Mouse (Mus musculus): Measurements from ENCODE around the gene Erap1.
A peak's percentile ranks its signal among the peaks of the same experiment; 100 is the strongest.
"Not testable (repeated sequence)": the region's sequence is repeated elsewhere in the genome, so short reads cannot be mapped to it uniquely, and the experiment has no call there.

The Erap1 gene

DNA sequence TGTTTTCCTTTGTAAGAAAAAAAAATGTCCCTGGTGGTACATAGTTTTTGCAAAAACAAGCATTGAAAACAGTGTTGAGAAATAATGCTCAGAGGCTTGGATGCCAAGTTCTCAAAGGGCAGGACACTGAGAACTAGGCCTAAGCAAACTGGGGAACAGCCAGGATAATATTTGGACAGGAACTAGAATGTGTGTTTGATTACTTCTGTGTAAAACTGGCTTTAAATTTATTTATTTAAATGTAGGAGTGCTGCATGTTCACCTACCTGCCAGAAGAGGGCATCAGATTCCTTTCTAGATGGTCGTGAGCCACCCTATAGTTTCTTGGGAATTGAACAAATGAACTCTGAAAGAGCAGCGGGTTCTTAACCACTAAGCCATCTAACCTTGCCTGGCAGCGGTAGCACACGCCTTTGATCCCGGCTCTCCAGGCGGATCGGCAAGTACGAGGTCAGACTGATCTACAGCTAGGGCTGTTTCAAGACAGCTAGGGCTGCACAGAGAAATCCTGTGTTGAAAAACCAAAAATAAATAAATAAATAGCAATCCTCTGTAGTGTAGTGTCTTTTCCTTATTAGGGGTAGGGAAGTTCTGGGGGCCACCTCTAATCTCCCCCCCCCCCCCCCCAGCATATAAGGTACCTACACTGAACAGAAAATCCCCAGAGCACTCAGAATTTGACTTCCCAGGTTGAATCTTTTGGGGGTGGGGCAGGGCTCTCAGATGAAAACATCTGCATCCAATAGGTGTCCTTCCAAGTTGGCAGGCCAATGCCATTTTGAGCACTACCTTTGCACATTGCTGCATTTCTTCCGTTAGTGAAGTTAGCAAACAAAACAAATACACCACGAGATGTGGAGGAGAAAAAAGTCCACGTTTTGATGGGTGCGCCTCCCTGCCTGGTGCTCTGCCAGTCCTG lies at the start of gene Erap1:
Erap1 (plus strand) TSS at position 776 of the 919 bp plus-strand sequence.
- DNase-seq (ENCODE audit: low spot score in 2 of 2): peak; percentile 32 to 40

DNA sequence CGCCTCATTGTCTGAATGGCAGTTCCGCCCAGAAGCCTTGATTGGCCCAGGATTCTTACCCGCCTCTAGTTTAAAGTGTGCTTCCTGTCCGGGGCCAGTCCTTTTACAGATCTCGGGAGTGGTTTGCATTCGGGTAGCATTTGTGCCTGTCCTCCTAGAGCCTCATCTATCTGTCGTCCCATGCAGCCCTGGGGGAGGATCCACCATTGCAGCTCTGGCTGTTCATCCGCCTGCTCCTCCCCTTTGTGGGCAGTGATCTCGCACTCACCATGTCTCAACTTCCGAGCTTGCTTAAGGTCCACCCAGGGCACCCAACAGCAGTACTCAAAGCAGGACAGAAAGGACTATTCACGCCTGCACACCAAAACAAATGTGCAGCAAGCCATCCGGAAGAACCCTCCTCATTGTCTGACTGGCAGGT lies 48.0 kb upstream of the Erap1 start:
- peak; percentile 0 to 19 for DNase-seq (ENCODE audit: low spot score in 2 of 2)

DNA sequence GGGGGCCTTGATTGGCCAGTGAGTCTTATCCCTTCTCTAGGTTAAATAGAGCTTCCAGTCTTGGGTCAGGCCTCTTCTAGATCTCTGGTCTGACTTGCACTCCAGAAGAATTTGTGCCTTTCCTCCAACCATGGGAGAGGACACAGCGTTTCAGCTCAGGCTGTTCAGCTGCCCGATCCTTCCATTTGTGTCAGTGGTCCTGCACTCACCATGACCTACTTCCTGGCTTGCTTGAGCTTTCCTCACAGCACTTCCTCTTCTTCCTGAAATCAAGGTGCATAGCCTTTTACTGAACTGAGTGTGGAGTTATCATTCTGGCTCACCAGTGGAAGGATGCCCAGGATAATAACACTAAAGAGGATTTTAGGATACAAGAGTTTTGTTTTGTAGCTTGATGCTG lies 47.5 kb upstream of the Erap1 start:
- not testable (repeated sequence) for DNase-seq (ENCODE audit: low spot score in 2 of 2)

DNA sequence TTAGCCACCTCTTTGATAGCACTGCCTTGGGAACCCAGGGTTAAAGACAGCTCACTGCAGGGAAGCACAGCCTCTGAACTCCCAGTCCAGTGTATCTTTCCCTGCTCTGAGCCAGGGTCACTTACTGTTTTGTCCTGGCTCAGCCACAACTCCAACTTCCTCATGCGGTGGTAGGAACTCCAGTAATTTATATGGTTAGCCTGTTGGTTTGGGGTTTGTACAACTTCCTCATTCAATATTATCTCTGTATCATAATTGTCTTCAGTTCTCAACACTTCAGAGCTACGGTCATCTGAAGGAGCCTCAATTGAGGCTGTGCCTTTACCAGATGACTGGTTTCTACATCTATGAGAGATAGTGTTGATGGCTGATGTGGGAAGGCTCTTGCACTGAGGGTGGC lies 42.3 kb upstream of the Erap1 start:
- not testable (repeated sequence) for DNase-seq (ENCODE audit: low spot score in 2 of 2)

DNA sequence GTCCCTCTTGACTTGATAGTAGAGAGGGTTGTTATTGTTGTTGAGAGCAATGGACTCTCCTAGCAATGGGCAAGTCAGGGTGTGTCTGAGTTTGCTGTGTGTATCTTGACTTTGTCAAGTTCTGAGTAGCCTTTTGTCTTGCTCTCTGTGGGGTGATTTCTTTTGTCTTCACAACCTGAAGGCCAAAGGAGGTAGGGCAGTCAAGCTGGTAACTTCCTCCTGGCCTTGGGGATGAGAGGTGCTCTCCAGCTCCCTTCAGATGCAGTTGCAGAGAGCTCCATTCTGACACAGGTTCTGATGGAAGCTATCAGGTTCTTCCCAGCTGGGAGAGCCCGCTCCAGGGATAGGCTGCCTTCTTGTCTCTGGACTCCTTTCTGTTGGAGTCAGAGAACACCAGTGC lies 37.6 kb upstream of the Erap1 start:
- not testable (repeated sequence) for DNase-seq (ENCODE audit: low spot score in 2 of 2)

DNA sequence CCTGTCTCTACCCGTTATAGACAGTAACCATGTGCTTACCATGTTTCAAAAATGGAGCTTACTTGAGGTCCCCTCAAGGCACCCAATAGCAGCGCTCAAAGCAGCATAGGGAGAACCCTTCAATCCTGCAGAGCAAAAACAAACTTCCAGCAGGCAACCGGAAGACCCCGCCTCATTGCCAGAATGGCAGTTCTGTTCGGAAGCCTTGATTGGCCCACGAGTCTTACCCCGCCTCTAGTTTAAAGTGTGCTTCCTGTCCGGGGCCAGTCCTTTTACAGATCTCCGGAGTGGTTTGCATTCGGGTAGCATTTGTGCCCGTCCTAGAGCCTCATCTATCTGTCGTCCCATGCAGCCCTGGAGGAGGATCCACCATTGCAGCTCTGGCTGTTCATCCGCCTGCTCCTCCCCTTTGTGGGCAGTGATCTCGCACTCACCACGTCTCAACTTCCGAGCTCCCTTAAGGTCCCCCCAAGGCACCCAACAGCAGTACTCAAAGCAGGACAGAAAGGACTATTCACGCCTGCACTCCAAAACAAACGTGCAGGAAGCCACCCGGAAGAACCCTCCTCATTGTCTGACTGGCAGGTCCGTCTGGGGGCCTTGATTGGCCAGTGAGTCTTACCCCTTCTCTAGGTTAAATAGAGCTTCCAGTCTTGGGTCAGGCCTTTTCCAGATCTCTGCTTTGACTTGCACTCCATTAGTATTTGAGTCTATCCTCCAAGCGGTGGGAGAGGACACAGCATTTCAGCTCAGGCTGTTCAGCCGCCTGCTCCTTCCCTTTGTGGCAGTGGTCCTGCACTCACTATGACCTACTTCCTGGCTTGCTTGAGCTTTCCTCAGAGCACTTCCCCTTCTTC lies 22.0 kb upstream of the Erap1 start:
- DNase-seq (ENCODE audit: low spot score in 2 of 2): peak; percentile 84

DNA sequence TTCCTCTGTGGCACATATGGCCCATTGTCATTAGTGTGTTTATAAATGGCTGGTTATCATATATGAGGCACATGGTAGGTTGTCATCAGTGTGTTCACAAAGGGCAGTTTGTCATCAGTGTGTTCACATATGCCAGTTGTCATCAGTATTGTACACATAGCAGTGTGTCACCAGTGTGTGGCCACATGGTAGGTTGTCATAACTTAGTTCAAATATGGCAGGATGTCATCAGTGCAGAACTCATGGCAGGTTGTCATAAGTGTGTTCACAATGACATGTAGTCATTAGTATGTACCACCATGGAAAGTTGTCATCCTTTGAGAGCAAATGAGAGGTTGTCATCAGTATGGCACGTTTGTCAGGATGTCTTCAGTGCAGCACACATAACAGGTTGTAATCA lies 7.0 kb upstream of the Erap1 start:
- DNase-seq (ENCODE audit: low spot score in 2 of 2): no peak

DNA sequence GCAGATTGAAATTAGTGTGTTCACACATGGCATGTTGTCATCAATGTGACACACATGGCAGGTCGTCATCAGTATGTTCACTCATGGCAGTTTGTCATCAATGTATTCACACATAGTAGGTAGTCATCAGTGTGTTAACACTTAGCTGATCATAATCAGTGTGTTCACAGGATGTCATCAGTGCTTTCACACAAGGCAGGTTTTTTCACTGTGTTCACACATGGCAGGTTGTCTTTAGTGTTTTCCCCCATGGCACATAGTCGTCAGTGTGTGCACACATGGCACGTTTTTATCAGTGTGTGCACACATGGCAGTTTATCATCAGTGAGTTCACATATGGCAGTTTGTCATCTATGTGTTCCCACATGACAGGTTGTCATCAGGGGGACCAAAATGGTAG lies 6.5 kb upstream of the Erap1 start:
- DNase-seq (ENCODE audit: low spot score in 2 of 2): no peak

DNA sequence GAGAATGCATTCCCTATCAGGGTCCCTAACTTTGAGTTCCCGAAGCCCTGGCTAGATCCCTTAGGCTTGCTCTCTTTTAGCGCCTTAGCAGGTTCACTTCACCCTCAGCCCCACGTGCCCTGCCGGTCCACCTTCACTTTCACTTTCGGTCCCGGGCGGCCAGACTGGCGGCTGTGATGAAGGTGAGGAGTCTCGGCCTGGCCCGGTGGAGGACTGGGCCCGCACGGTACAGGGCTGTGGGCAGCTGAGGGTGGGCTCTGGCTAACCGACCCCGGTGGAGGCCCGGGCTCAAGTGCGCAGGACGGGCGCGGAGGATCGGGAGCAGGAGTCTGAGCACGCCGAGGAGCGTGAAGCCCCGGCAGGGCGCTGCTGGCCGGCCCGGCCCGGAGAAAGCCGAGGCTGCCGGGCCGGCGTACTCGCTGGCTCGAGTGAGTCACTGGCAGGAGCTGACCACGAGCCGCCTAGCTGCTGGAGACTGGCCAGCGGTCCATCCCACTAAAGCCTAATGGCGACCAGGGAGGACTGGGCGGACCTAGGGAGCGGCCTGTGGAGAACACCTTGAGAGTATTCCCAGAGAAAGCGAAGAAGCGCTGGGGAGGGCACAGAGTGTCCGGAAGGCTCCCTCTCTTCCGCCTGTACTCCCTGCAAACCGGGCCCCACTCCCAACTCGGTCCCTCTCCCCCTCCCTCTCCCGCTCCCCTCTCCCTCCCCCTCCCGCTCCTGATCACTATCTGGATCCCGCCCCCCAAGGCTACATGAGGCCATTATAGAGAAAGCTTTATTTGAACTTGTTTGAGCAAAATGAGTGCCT lies 549 bp downstream of the Erap1 start:
- peak; percentile 84 for DNase-seq (ENCODE audit: low spot score in 2 of 2)

DNA sequence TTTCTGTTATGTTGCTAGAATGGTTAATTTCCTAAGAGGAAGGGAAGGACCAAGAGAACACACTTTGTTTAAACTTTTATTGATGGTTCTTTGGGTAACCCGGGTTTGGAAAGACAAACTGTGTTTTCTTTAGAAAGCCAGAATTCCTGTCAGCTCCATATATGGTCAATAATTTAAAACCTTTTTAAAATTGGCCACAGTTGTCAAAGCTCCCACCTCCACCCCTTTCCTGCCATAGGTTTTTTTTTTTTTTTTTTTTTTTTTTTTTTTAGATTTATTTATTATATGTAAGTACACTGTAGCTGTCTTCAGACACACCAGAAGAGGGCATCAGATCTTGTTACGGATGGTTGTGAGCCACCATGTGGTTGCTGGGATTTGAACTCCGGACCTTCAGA lies 1.2 kb downstream of the Erap1 start:
- not testable (repeated sequence) for DNase-seq (ENCODE audit: low spot score in 2 of 2)

DNA sequence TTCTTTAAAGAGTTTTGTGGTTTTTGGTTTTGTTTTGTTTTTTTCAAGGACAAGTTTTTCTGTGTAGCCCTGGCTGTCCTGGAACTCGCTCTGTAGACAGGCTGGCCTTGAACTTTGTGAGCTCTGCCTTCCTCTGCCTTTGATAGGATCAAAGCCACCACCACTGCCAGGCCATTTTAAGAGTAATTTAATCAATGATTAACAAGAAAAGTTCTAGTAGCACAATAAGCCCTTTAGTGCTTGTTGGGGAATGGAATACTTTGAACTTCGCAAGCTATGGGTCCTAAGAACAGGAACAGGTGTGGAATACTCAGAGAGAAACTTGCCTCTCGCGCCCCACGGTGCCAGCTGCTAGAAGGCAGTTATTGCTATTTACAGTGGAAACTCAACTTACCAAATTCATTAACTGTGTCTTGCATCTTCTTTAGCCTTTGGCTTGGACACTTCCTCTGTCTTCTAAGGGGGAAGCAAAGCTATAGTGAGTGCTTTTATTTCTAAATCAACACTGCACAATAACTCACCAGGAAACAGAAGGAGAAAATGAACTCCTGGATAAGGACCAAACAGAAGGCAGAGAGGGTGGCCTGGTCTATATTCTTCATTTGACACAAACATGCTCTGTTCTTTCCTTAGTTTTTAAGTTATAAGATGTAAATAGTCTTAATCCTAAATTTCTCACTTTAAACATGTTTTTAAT lies 56.3 kb downstream of the Erap1 start:
- no peak for DNase-seq (ENCODE audit: low spot score in 2 of 2)

DNA sequence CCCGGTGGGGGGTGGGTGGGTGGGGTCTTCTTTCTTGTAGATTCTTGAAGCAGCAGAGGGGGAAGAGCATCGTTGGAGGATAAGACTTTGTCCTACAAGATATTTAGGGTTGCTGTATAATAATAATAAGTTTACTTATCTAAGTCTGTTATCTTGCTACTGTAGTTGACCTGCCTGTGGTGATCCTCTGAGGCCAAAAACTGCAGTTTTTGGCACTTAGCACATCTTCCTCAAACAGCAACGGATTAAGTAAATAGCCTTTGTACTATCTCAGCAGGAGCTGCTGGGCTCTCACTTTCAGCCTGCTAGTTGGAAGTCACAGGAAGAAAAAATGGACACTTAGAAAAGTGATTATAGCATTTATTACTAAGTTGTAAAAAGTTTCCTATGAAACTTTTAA lies 56.9 kb downstream of the Erap1 start:
- DNase-seq (ENCODE audit: low spot score in 2 of 2): no peak

DNA sequence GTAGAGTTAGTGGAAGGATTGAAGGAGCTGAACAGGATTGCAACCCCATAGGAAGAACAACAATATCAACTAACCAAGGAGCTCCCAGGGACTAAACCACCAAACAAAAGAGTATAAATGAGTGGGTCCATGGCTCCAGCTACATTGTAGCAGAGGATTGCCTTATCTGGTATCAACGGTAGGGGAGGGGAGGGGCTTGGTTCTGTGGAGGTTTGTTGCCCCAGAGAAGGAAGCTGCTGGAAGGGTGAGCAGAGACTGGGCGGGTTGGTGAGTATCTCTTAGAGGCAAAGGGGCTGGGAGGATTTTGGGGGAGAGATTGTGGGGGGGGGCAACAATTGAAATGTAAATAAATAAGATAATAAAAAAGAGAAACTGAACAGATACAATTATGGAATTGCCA lies 79.6 kb downstream of the Erap1 start:
- no peak for DNase-seq (ENCODE audit: low spot score in 2 of 2)

DNA sequence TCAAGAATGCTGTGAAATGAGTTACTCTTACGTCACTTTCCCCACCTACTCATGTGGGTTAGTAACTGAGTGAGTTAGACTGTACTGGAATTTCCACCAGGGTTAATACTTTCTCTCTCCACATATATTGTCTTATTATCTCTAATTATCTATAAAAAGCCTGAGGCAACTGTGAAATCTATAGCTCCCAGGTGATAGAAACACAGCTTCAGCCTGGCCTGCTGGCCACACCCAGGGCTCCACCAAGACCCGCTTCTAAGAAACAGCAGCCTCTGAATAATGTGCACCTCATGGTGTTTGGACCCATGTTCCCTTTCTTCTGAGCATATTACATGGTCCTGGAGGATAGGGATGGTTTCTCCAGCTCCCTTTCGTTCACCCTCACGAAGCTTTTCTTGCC lies 94.4 kb downstream of the Erap1 start:
- no peak for DNase-seq (ENCODE audit: low spot score in 2 of 2)

DNA sequence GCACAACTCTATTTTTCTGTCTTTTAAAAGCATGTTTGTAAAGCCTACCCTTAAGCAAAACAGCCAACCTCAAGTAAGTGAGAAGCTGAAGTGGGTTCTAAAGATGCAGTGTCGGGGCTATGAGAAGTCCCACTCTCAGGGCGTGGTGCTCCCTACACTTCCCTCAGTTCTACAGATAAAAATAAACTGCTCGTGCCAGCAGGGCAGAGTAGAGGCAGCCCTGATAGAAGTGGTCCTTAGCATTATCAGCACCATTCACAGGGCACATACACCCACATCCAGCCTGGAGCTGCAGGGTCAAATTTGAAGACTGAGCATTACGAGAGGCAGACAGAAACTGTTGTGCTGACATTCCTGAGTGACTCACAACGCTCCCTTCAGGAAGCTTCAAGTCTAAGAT lies 96.5 kb downstream of the Erap1 start:
- DNase-seq (ENCODE audit: low spot score in 2 of 2): no peak

DNA sequence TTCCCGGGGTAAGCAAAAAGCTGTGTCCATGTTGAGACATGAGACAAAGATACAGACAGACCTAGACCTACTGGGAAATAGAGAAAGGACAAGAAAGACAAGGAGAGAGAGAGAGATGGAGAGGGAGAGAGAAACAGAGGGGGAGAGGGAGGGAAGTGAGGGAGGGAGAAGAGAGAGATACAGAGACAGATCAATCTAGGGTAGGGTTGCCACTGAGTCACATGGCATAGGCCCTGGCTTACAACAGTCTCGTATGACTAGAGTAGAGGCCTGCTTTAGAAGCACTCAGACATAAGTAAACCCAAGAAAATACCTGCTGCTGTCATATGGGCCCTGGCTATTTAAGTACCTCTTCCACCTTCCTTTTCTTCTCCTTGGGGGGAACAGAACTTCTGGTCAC lies 97.0 kb downstream of the Erap1 start:
- DNase-seq (ENCODE audit: low spot score in 2 of 2): no peak

Data from heart, adult 9 months (tissue).